Mouse (Mus musculus): ENCODE results near the gene Gm17349.
"Not testable (repeated sequence)": the region's sequence is repeated elsewhere in the genome, so short reads cannot be mapped to it uniquely, and the experiment has no call there.

The Gm17349 gene

GRCm38 (mm10) chr15:99717386-99718334, 12.4 kb upstream of the Gm17349 start, which contains the start of gene Gpd1:
Gene Gpd1, plus strand, starts transcription at chr15:99717515.
- DNase-seq (ENCODE audit: low spot score) = no peak

- DNase-seq (ENCODE audit: low spot score) = no peak
These were observed 11.5 kb upstream of the Gm17349 start for GRCm38 (mm10) chr15:99716814-99717213.

- DNase-seq (ENCODE audit: low spot score) = peak; percentile 77
These were observed 10.9 kb upstream of the Gm17349 start for GRCm38 (mm10) chr15:99715982-99716746.

- no peak for DNase-seq (ENCODE audit: low spot score)
These were observed 10.1 kb upstream of the Gm17349 start for GRCm38 (mm10) chr15:99715361-99715865.

- peak; percentile 70 for DNase-seq (ENCODE audit: low spot score)
These were observed 9.6 kb upstream of the Gm17349 start for GRCm38 (mm10) chr15:99714858-99715257.

- no peak for DNase-seq (ENCODE audit: low spot score)
These were observed 8.9 kb upstream of the Gm17349 start for GRCm38 (mm10) chr15:99714206-99714605.

- no peak for DNase-seq (ENCODE audit: low spot score)
These were observed 8.3 kb upstream of the Gm17349 start for GRCm38 (mm10) chr15:99713569-99713968.

- no peak for DNase-seq (ENCODE audit: low spot score)
These were observed 7.6 kb upstream of the Gm17349 start for GRCm38 (mm10) chr15:99712666-99713559.

- DNase-seq (ENCODE audit: low spot score) = no peak
These were observed 6.2 kb upstream of the Gm17349 start for GRCm38 (mm10) chr15:99711491-99711890.

- DNase-seq (ENCODE audit: low spot score) = no peak
These were observed 5.2 kb upstream of the Gm17349 start for GRCm38 (mm10) chr15:99710221-99711190.

GRCm38 (mm10) chr15:99708176-99708575, 2.9 kb upstream of the Gm17349 start:
- no peak for DNase-seq (ENCODE audit: low spot score)

- DNase-seq (ENCODE audit: low spot score) = no peak
These were observed 409 bp downstream of the Gm17349 start for GRCm38 (mm10) chr15:99704881-99705280.

- DNase-seq (ENCODE audit: low spot score) = peak; percentile 56
These were observed 1.1 kb downstream of the Gm17349 start for GRCm38 (mm10) chr15:99704041-99704681.

- no peak for DNase-seq (ENCODE audit: low spot score)
These were observed 1.6 kb downstream of the Gm17349 start for GRCm38 (mm10) chr15:99703676-99704040.

GRCm38 (mm10) chr15:99703104-99703503, 2.2 kb downstream of the Gm17349 start:
- DNase-seq (ENCODE audit: low spot score) = no peak

GRCm38 (mm10) chr15:99701999-99702900, 3.0 kb downstream of the Gm17349 start, which contains the start of gene Smarcd1:
Gene Smarcd1, plus strand, starts transcription at chr15:99702129.
- DNase-seq (ENCODE audit: low spot score) = peak; percentile 95

GRCm38 (mm10) chr15:99701640-99701998, 3.7 kb downstream of the Gm17349 start:
- DNase-seq (ENCODE audit: low spot score) = not testable (repeated sequence)

- DNase-seq (ENCODE audit: low spot score) = no peak
These were observed 4.8 kb downstream of the Gm17349 start for GRCm38 (mm10) chr15:99700219-99701106.
